Mouse (Mus musculus) stomach, embryonic 14.5 days (tissue): ENCODE measurements at regions not wholly inside any gene's neighbourhood (a gene's known extent, or its start where the extent isn't known, plus 50 kb on each side); places are given as distances from the start of the nearest gene placed in this dataset.

Experiments
- ATAC-seq: fragments of 200-750 bp; cut with Nextera tagmentation; 2 replicates; pipeline ENCODE4 v1.8.0; 2017; ENCODE audit warnings: low read depth, moderate TSS enrichment; ENCODE audit not compliant: insufficient number of reproducible peaks, insufficient read depth, low FRiP score
- H3K27ac ChIP-seq: fragments of 300-500 bp; sonication (generic); 2 replicates; pipeline ENCODE4 v1.5.1; 2014; ENCODE audit warnings: mild to moderate bottlenecking, low read length, moderate library complexity, mixed read lengths
- H3K27me3 ChIP-seq: fragments of 300-500 bp; sonication (generic); 2 replicates; pipeline ENCODE4 v1.6.1; 2014; ENCODE audit warnings: low read length, control low read depth, mixed read lengths; ENCODE audit not compliant: control insufficient read depth, insufficient read depth
- H3K36me3 ChIP-seq: fragments of 300-500 bp; sonication (generic); 2 replicates; pipeline ENCODE4 v1.6.1; 2014; ENCODE audit warnings: mild to moderate bottlenecking, control low read depth, low read length, moderate library complexity, mixed read lengths; ENCODE audit not compliant: control insufficient read depth, insufficient read depth
- H3K4me1 ChIP-seq: fragments of 300-500 bp; sonication (generic); 2 replicates; pipeline ENCODE4 v1.6.1; 2014; ENCODE audit warnings: low read length, control low read depth, mixed read lengths; ENCODE audit not compliant: control insufficient read depth, insufficient read depth
- H3K4me2 ChIP-seq: fragments of 300-500 bp; sonication (generic); replicated peaks from 2 replicates; pipeline ENCODE4 v1.6.1; 2014; ENCODE audit warnings: low read depth, low read length, control low read depth
- H3K4me3 ChIP-seq: fragments of 300-500 bp; sonication (generic); 2 replicates; pipeline ENCODE4 v1.5.1; 2014; ENCODE audit warnings: low read depth, low read length, control low read depth
- H3K9ac ChIP-seq: fragments of 300-500 bp; sonication (generic); replicated peaks from 2 replicates; pipeline ENCODE4 v1.6.1; 2014; ENCODE audit warnings: low read depth, mild to moderate bottlenecking, control low read depth, low read length, moderate library complexity, mixed read lengths
- H3K9me3 ChIP-seq: fragments of 300-500 bp; sonication (generic); 2 replicates; pipeline ENCODE4 v1.6.1; 2016; ENCODE audit warnings: low read depth, low read length, control low read depth; ENCODE audit not compliant: control insufficient read depth
- WGBS: fragments of 180-500 bp; shearing (Covaris S2); extraction: QIAGEN DNeasy Blood & Tissue Kit; methylation state at CpG from one replicate; pipeline ENCODE4 v1.1.7; 2014; 5-methylcytosine and 5-hydroxymethylcytosine counted together

- Histone ChIP-seq H3K4me1 (no peaks in the 10 kb centered on the region), H3K36me3 (no peaks in the 10 kb centered on the region), H3K4me2 (no peak overlapping the region), H3K9ac (no peak overlapping the region), H3K9me3 (no peaks in the 10 kb centered on the region), H3K4me3 (no peak overlapping the region), H3K27me3 (no peaks in the 10 kb centered on the region), H3K27ac (no peak overlapping the region)
- 91% methylated on average over 2 of the region's 2 CpGs for WGBS
- no peak for ATAC-seq
Measured at GRCm38 (mm10) chr3:54487346-54487745, 126.4 kb downstream of the Postn start.

GRCm38 (mm10) chr3:54487844-54488243 lies 126.9 kb downstream of the Postn start:
- ATAC-seq = no peak
- H3K4me1 ChIP-seq = no peaks in the 10 kb centered on the region
- no peaks in the 10 kb centered on the region for H3K9me3 ChIP-seq
- no peaks in the 10 kb centered on the region for H3K27me3 ChIP-seq
- H3K27ac ChIP-seq = no peak overlapping the region
- H3K9ac ChIP-seq = no peak overlapping the region
- H3K4me3 ChIP-seq = no peak overlapping the region
- H3K4me2 ChIP-seq = no peak overlapping the region
- WGBS = 75% methylated on average over 4 of the region's 4 CpGs
- H3K36me3 ChIP-seq = no peaks in the 10 kb centered on the region

GRCm38 (mm10) chr3:54490249-54490900 lies 129.5 kb downstream of the Postn start:
- Histone ChIP-seq H3K4me1 (no peaks in the 10 kb centered on the region), H3K27ac (no peak overlapping the region), H3K36me3 (no peaks in the 10 kb centered on the region), H3K4me3 (no peak overlapping the region), H3K9me3 (no peaks in the 10 kb centered on the region), H3K9ac (no peak overlapping the region), H3K4me2 (no peak overlapping the region), H3K27me3 (no peaks in the 10 kb centered on the region)
- no peak for ATAC-seq
- WGBS = 81% methylated on average over 5 of the region's 5 CpGs

GRCm38 (mm10) chr3:54493567-54493966 lies 132.7 kb downstream of the Postn start:
- Histone ChIP-seq H3K27me3 (no peaks in the 10 kb centered on the region), H3K36me3 (no peaks in the 10 kb centered on the region), H3K4me1 (no peaks in the 10 kb centered on the region), H3K4me2 (no peak overlapping the region), H3K4me3 (no peak overlapping the region), H3K9me3 (no peaks in the 10 kb centered on the region), H3K9ac (no peak overlapping the region), H3K27ac (no peak overlapping the region)
- WGBS = 77% methylated on average over 3 of the region's 3 CpGs
- ATAC-seq = no peak

GRCm38 (mm10) chr3:54504997-54505396 lies 144.1 kb downstream of the Postn start:
- Histone ChIP-seq H3K4me3 (no peak overlapping the region), H3K4me1 (no peaks in the 10 kb centered on the region), H3K4me2 (no peak overlapping the region), H3K27ac (no peak overlapping the region), H3K36me3 (no peaks in the 10 kb centered on the region), H3K27me3 (no peaks in the 10 kb centered on the region), H3K9ac (no peak overlapping the region), H3K9me3 (no peaks in the 10 kb centered on the region; the same call in 1 of the 2 replicates)
- 79% methylated on average over 3 of the region's 3 CpGs for WGBS
- ATAC-seq = no peak

- Histone ChIP-seq H3K4me3 (no peak overlapping the region), H3K9me3 (no peaks in the 10 kb centered on the region), H3K4me1 (no peaks in the 10 kb centered on the region), H3K4me2 (no peak overlapping the region), H3K27me3 (no peaks in the 10 kb centered on the region), H3K36me3 (no peaks in the 10 kb centered on the region), H3K9ac (no peak overlapping the region), H3K27ac (no peak overlapping the region)
- ATAC-seq = no peak
- 72% methylated on average over 1 of the region's 1 CpGs for WGBS
Measured at GRCm38 (mm10) chr3:54507575-54507974, 146.7 kb downstream of the Postn start.

- no peaks in the 10 kb centered on the region for H3K9me3 ChIP-seq
- H3K4me1 ChIP-seq = no peaks in the 10 kb centered on the region
- no peak for ATAC-seq
- H3K9ac ChIP-seq = no peak overlapping the region
- WGBS = 77% methylated on average over 5 of the region's 5 CpGs
- no peak overlapping the region for H3K27ac ChIP-seq
- H3K4me2 ChIP-seq = no peak overlapping the region
- no peak overlapping the region for H3K4me3 ChIP-seq
- H3K36me3 ChIP-seq = no peaks in the 10 kb centered on the region
- no peaks in the 10 kb centered on the region for H3K27me3 ChIP-seq
Measured at GRCm38 (mm10) chr3:54508906-54509305, 148.0 kb downstream of the Postn start.

- Histone ChIP-seq H3K9ac (no peak overlapping the region), H3K4me2 (no peak overlapping the region), H3K9me3 (no peaks in the 10 kb centered on the region), H3K36me3 (no peaks in the 10 kb centered on the region), H3K4me1 (no peaks in the 10 kb centered on the region), H3K4me3 (no peak overlapping the region), H3K27me3 (no peaks in the 10 kb centered on the region), H3K27ac (no peak overlapping the region)
- ATAC-seq = no peak
- 91% methylated on average over 3 of the region's 3 CpGs for WGBS
Measured at GRCm38 (mm10) chr3:54517251-54517650, 156.3 kb downstream of the Postn start.

GRCm38 (mm10) chr3:54522716-54523115 lies 161.8 kb downstream of the Postn start:
- Histone ChIP-seq H3K9me3 (peaks cover 6% of the 10 kb centered on the region; the same call in 1 of the 2 replicates), H3K4me1 (no peaks in the 10 kb centered on the region), H3K36me3 (no peaks in the 10 kb centered on the region), H3K4me2 (no peak overlapping the region), H3K27ac (no peak overlapping the region), H3K4me3 (no peak overlapping the region), H3K9ac (no peak overlapping the region), H3K27me3 (no peaks in the 10 kb centered on the region)
- WGBS = 76% methylated on average over 2 of the region's 2 CpGs
- no peak for ATAC-seq
